Mouse (Mus musculus) layer of hippocampus, adult 2 months (tissue): ENCODE data around the gene Olfr853. TPM values are rescaled to one million over a fixed set of nuclear protein-coding genes. Genes with fewer than 3 reads are reported as not detected.

Source experiments
- DNase-seq, 2 experiments: peaks; one replicate each; pipeline ENCODE4 v3.0.0; 2022; ENCODE audit warnings: low spot score in 2 of 2
- H3K27ac ChIP-seq: fragments of 200-600 bp; 2 replicates; pipeline ENCODE4 v1.8.1; 2022
- H3K4me3 ChIP-seq: fragments of 200-600 bp; 2 replicates; pipeline ENCODE4 v1.8.1; 2022; ENCODE audit warnings: mild to moderate bottlenecking
- CTCF ChIP-seq: fragments of 200-600 bp; conservative IDR thresholded peaks from 2 replicates; pipeline ENCODE4 v1.8.1; 2022; ENCODE audit warnings: antibody characterized with exemption, mild to moderate bottlenecking, moderate library complexity
- long read RNA-seq, 2 experiments: library from polyadenylated mRNA; stranded (forward); transcript quantifications; one replicate each; pipeline ENCODE4 v2.0.0; 2021; ENCODE audit warnings: borderline mapping rate in 2 of 2
- total RNA-seq, 2 experiments: library from RNA; stranded (reverse); gene quantifications; 2 replicates each; pipeline ENCODE4 v1.2.3; 2021

Gene Olfr853
- total RNA-seq = not detected
- long read RNA-seq, experiment 1 = 0 reads
- long read RNA-seq, experiment 2 = 0 reads

DNA sequence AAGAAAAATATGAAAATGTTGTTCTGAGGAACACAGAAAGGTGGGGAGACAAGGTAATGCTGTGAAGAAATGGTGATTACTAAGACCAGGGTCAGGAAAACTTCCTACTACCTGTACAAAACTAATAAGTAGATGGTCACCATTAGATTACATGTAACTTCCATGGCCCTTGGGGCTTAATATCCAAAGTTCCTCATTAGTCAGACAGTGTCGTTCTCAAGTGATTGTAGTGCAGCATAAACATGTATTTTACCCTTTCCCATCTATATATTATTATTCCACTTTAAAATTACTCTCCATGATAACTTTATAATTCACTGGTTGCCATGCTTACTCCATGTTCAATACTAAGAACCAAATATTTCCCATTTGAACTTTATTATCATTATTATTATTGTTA, at the start of gene Olfr853:
Olfr853 (minus strand) TSS at position 101 of the 400 bp plus-strand sequence.
- Histone ChIP-seq H3K4me3 (no peak within 1 kb of the TSS), H3K27ac (no peak within 1 kb of the TSS)
- no peak for TF ChIP-seq CTCF
- no peak for DNase-seq

DNA sequence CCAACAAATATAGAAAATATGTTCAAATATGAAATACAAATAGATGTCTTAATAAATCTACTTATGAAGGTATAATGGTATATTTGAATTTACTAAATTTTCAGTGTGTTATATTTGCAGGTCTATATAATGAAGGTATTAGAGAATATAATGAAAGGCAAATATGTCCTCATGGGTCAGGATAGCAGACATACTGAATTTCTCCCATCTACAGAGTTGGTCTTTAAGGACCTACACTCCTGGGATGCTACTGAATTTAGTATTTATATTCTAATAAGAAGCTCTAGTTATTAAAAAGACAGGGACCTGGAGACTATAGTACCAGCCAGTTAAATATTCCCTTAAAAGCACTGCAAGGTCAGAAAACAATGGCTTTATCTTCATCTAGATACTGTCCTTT, 41.4 kb upstream of the Olfr853 start, which contains the start of gene Olfr855:
Olfr855 (plus strand) TSS at position 301 of the 400 bp plus-strand sequence.
- H3K4me3 ChIP-seq = no peak within 1 kb of the TSS
- no peak within 1 kb of the TSS for H3K27ac ChIP-seq
- DNase-seq = no peak
- TF ChIP-seq CTCF = no peak

DNA sequence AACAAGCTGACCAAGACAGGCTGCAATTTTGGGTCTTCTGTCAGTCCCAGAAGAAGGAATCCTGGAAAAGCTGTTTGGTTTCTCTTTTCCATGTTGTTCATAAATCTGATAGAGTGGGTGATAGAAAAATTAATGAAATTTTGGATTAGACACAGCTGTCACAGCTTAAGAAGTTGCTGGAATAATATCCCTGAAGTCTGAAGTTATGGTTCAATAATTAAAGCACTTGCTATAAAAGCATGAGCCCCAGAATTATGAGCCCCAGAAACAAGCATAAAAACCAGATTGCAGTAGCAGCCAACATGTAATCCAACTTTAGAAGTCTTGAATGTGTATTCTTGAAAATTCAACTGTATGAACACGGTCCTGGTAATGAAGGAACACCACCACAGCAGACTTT, 26.4 kb upstream of the Olfr853 start, which contains the start of gene Olfr854:
Olfr854 (minus strand) TSS at position 101 of the 400 bp plus-strand sequence.
- H3K27ac ChIP-seq = no peak within 1 kb of the TSS
- H3K4me3 ChIP-seq = no peak within 1 kb of the TSS
- TF ChIP-seq CTCF = no peak
- DNase-seq = no peak

DNA sequence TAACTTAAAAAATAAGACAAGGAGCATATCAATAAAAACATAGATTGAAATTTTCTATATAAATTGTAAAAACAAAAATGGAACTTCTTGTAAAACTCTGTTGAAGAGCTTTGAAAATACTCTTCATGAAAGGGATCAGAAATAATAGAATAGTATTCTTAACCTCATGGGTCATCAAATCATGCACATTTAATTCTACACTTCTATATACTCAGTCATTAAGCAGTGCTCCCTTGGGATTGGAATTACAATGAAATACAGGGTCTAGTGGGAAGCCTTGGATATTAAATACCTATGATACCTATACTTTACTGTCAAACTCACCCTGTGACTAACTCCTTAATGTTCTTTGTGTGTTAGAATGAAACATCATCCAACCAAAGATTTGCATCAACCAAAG, 47.9 kb downstream of the Olfr853 start, which contains the start of gene Olfr851:
Olfr851 (plus strand) TSS at position 301 of the 400 bp plus-strand sequence.
- DNase-seq = no peak
- H3K4me3 ChIP-seq = no peak within 1 kb of the TSS
- no peak for TF ChIP-seq CTCF
- H3K27ac ChIP-seq = no peak within 1 kb of the TSS

Other genes with a start within 250 kb of the Olfr853 start
- not detected for gene Olfr844, start 224.7 kb downstream of the Olfr853 start, total RNA-seq
- not detected for gene Olfr845, start 204.6 kb downstream of the Olfr853 start, total RNA-seq
- not detected for gene Olfr846, start 177.1 kb downstream of the Olfr853 start, total RNA-seq
- gene Olfr847, start 162.4 kb downstream of the Olfr853 start, total RNA-seq = not detected
- gene Olfr849, start 100.8 kb downstream of the Olfr853 start, total RNA-seq = not detected
- not detected for gene Olfr850, start 62.8 kb downstream of the Olfr853 start, total RNA-seq
- gene Olfr851, start 47.8 kb downstream of the Olfr853 start, total RNA-seq = not detected
- gene Olfr854, start 26.3 kb upstream of the Olfr853 start, total RNA-seq = not detected
- gene Olfr855, start 41.5 kb upstream of the Olfr853 start, total RNA-seq = not detected
- 10 to 100 TPM; 19.2 to 23.6 TPM for gene Zfp317, start 81.0 kb upstream of the Olfr853 start, total RNA-seq
- gene Olfr857, start 168.4 kb upstream of the Olfr853 start, total RNA-seq = not detected
- gene Olfr58, start 239.2 kb upstream of the Olfr853 start, total RNA-seq = not detected